Mouse (Mus musculus) liver, postnatal 0 days (tissue): ENCODE results near the gene Pex3.

Experiments
- CTCF ChIP-seq: sonication (generic); IDR thresholded peaks from 2 replicates; pipeline ENCODE4 v1.5.1; 2016; ENCODE audit warnings: antibody characterized with exemption, low read depth
- EP300 ChIP-seq: IDR thresholded peaks from 2 replicates; pipeline ENCODE4 v1.6.1; 2016; ENCODE audit warnings: antibody characterized with exemption, low read depth, mild to moderate bottlenecking

- TF ChIP-seq CTCF (no peak), EP300 (no peak)
Observed at GRCm38 (mm10) chr10:13596866-13597265, 43.9 kb upstream of the Pex3 start.
